Mouse (Mus musculus): Measurements from ENCODE around the gene Gal3st4.
A peak's percentile ranks its signal among the peaks of the same experiment; 100 is the strongest.

- TF ChIP-seq RAD21 (IDR thresholded peaks at IDR 0.05; ENCODE audit: low read depth, low read length): no peak
- TF ChIP-seq NELFE (IDR thresholded peaks at IDR 0.05; ENCODE audit: low read depth, low read length): no peak
- TF ChIP-seq POLR2A (IDR thresholded peaks at IDR 0.05; ENCODE audit: control insufficient read depth in 1 of 2, insufficient read depth in 1 of 2, low read depth in 1 of 2, low read length in 2 of 2, poor library complexity in 1 of 2): peak; percentile 27 to 31; a peak in 1 of 4 replicates
- TF ChIP-seq HCFC1 (IDR thresholded peaks at IDR 0.05; ENCODE audit: low read depth, low read length): no peak
- TF ChIP-seq BHLHE40 (IDR thresholded peaks at IDR 0.05; ENCODE audit: borderline replicate concordance, low read depth, low read length): no peak
- 0 out of 6 replicates have a peak, but pooled peaks of 2 of the 3 experiments have one; percentile 1 to 6 for TF ChIP-seq CTCF (IDR thresholded peaks at IDR 0.05 in 2 of 3, conservative IDR thresholded peaks at IDR 0.05 in 1 of 3; ENCODE audit: control insufficient read depth in 1 of 3, insufficient read depth in 1 of 3, low read depth in 2 of 3, low read length in 3 of 3, poor library complexity in 1 of 3, severe bottlenecking in 1 of 3)
- TF ChIP-seq ZC3H11A (IDR thresholded peaks at IDR 0.05; ENCODE audit: low read depth, low read length): no peak
- TF ChIP-seq EP300 (IDR thresholded peaks at IDR 0.05; ENCODE audit: low read depth in 1 of 2, low read length in 2 of 2): 0 out of 4 replicates have a peak, but pooled peaks of 1 of the 2 experiments have one; percentile 8
- TF ChIP-seq E2F4 (IDR thresholded peaks at IDR 0.05; ENCODE audit: borderline replicate concordance, low read depth, low read length): no peak
- TF ChIP-seq CHD2 (IDR thresholded peaks at IDR 0.05; ENCODE audit: low read length): no peak
These were observed 9.9 kb downstream of the Gal3st4 start for GRCm38 (mm10) chr5:138262582-138263240.
